Mouse (Mus musculus): ENCODE measurements around the gene Celf2. TPM values are rescaled to one million over a fixed set of nuclear protein-coding genes. Genes with fewer than 3 reads are reported as not detected.

The Celf2 gene
- total RNA-seq, 1 experiment from 2014 or later: 141 TPM

DNA sequence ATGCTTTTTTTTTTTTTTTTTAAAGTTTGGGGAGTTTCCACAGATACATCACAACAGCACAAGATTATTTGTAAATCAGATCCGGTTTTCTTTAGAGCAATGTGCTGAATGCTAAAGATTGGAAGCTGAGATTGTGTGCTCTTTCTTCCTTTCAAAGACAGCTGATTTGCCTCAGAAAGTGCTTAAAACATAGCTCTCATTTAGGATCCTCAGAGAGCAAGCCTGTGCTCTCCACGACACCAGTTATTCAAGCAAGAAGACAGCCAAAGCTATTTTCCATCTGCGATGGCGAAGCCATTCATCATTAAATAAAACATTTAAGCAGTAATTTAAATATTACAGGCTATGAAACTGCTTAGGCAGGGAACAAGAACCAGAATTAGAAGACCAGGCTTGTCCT is 463.8 kb downstream of the Celf2 start:
- ATAC-seq (replicated peaks; ENCODE audit: low read depth, poor library complexity, severe bottlenecking): no peak

- ATAC-seq (replicated peaks; ENCODE audit: low read depth, poor library complexity, severe bottlenecking): no peak
Measured at GRCm38 (mm10) chr2:7043770-7044459, 465.4 kb downstream of the Celf2 start.

GRCm38 (mm10) chr2:7040940-7041339 is 468.4 kb downstream of the Celf2 start:
- ATAC-seq (replicated peaks; ENCODE audit: low read depth, poor library complexity, severe bottlenecking): no peak

GRCm38 (mm10) chr2:7038991-7039390 is 470.4 kb downstream of the Celf2 start:
- no peak for ATAC-seq (replicated peaks; ENCODE audit: low read depth, poor library complexity, severe bottlenecking)

- no peak for ATAC-seq (replicated peaks; ENCODE audit: low read depth, poor library complexity, severe bottlenecking)
Measured at GRCm38 (mm10) chr2:7031389-7031788, 478.0 kb downstream of the Celf2 start.

GRCm38 (mm10) chr2:7026737-7027136 is 482.6 kb downstream of the Celf2 start:
- no peak for ATAC-seq (replicated peaks; ENCODE audit: low read depth, poor library complexity, severe bottlenecking)

DNA sequence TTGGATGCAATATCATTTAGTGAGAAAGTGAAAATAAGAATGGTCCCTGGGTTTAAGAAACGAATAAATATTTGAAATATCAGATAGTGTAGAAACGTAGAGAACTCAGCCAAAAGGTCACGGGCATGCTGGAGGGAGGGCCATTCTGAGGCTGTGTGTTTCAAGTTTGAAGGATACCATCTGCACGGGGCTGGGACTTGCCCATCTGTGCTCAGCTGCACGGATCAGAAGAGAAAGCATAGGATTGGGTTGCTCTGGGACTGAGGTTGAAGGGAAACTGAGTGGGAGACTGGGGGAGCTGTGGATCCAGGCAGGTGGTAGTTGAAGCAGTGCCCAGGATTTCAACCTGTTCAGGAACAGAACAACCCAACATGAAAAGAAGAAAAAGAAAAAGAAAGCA is 483.8 kb downstream of the Celf2 start:
- no peak for ATAC-seq (replicated peaks; ENCODE audit: low read depth, poor library complexity, severe bottlenecking)

GRCm38 (mm10) chr2:7022184-7022583 is 487.2 kb downstream of the Celf2 start:
- ATAC-seq (replicated peaks; ENCODE audit: low read depth, poor library complexity, severe bottlenecking): no peak

DNA sequence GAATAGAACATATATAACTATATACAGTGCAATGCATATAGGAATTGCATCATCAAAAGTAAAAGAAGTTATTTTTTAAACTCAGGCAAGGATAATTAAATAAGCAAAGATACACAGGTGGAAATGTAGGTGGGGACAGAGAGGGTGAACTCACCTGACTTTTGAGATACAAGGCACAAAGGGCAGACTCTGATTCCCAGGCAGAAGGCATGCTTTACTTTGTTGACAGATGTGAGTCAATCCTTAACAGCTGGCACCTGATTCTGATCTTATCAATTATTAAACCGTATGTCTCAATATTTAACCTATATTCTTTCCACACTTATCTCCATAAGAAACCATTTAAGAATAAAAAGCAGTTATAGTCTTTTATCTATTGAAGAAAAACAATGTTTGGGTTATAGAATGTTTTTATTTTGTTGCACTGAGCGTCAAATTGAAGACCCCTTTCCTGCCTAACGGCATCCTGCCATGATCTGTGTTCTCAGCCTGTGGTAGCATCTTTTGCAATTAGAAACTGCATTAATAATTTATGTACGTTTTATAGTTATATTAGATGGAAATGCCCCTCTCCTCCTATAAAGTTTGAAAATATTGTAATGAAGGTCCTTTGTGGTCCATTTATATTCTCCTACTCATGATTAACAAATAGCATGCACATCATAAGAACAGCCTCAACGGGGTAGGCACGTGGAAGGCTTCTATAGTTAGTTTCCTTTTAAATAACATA is 491.8 kb downstream of the Celf2 start:
- ATAC-seq (replicated peaks; ENCODE audit: low read depth, poor library complexity, severe bottlenecking): no peak

GRCm38 (mm10) chr2:7013126-7013525 is 496.2 kb downstream of the Celf2 start:
- no peak for ATAC-seq (replicated peaks; ENCODE audit: low read depth, poor library complexity, severe bottlenecking)

GRCm38 (mm10) chr2:7006816-7007215 is 502.5 kb downstream of the Celf2 start:
- no peak for ATAC-seq (replicated peaks; ENCODE audit: low read depth, poor library complexity, severe bottlenecking)

GRCm38 (mm10) chr2:7001967-7002366 is 507.4 kb downstream of the Celf2 start:
- no peak for ATAC-seq (replicated peaks; ENCODE audit: low read depth, poor library complexity, severe bottlenecking)

DNA sequence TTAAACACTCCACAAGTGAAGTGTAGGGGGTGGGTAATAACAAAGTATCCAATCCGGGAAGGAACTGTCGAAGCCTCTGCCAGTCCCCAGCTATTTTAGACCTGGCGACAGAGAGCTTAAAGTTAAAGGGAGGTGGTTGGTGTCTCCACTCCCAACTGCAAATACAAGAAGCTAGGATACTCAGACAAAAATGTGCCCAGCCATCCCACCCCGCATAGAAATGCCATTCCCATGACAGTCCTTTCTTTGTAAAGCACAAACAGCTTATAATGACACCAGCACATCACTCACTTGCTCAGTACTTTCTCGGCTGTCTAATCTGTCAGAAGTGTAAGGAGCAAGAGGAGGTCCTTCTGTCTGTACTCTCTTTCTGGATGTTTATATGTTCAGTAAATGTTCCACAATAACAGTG is 518.3 kb downstream of the Celf2 start:
- ATAC-seq (replicated peaks; ENCODE audit: low read depth, poor library complexity, severe bottlenecking): no peak

GRCm38 (mm10) chr2:6985706-6986105 is 523.7 kb downstream of the Celf2 start:
- ATAC-seq (replicated peaks; ENCODE audit: low read depth, poor library complexity, severe bottlenecking): no peak

GRCm38 (mm10) chr2:6983902-6984301 is 525.5 kb downstream of the Celf2 start:
- ATAC-seq (replicated peaks; ENCODE audit: low read depth, poor library complexity, severe bottlenecking): no peak

DNA sequence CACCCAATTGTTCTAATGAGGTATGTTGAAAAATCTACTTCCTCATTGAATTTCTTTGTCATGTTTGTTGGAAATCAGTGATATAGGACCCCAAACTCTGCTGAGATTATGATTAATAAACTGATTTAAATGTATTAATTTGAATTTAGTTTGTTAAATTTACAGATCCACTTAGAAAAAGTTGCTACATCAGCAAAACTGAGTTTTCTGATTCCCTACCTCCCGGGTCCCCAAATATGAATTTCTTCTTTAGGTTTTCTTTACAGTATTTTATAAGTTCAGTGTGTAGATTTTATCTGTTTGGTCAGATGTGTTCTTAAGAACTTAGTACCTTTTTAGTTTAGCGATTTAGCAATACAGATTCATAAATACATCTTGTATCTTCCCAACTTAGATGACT is 533.1 kb downstream of the Celf2 start:
- no peak for ATAC-seq (replicated peaks; ENCODE audit: low read depth, poor library complexity, severe bottlenecking)

- no peak for ATAC-seq (replicated peaks; ENCODE audit: low read depth, poor library complexity, severe bottlenecking)
Measured at GRCm38 (mm10) chr2:6969228-6969627, 540.1 kb downstream of the Celf2 start.

- ATAC-seq (replicated peaks; ENCODE audit: low read depth, poor library complexity, severe bottlenecking): no peak
Measured at GRCm38 (mm10) chr2:6965243-6965642, 544.1 kb downstream of the Celf2 start.

- no peak for ATAC-seq (replicated peaks; ENCODE audit: low read depth, poor library complexity, severe bottlenecking)
Measured at GRCm38 (mm10) chr2:6950702-6951101, 558.7 kb downstream of the Celf2 start.

GRCm38 (mm10) chr2:6945638-6946415 is 563.5 kb downstream of the Celf2 start:
- ATAC-seq (replicated peaks; ENCODE audit: low read depth, poor library complexity, severe bottlenecking): no peak

GRCm38 (mm10) chr2:6943651-6944050 is 565.7 kb downstream of the Celf2 start:
- no peak for ATAC-seq (replicated peaks; ENCODE audit: low read depth, poor library complexity, severe bottlenecking)
